Mouse (Mus musculus) bone marrow macrophage, adult 2 months (primary cell): ENCODE measurements around the gene Sptssa. TPM values are rescaled to one million over a fixed set of nuclear protein-coding genes. Genes with fewer than 3 reads are reported as not detected.
"Not testable (repeated sequence)": the region's sequence is repeated elsewhere in the genome, so short reads cannot be mapped to it uniquely, and the experiment has no call there.

Experiments
- H3K27ac ChIP-seq: 2 replicates; pipeline ENCODE4 v1.5.1; 2012; ENCODE audit warnings: low read depth, low read length; ENCODE audit not compliant: insufficient read depth
- H3K4me1 ChIP-seq: 2 replicates; pipeline ENCODE4 v1.6.1; 2012; ENCODE audit warnings: low read length; ENCODE audit not compliant: control insufficient read depth, insufficient read depth
- H3K4me3 ChIP-seq: 2 replicates; pipeline ENCODE4 v1.5.1; 2012; ENCODE audit warnings: mild to moderate bottlenecking, low read length, moderate library complexity; ENCODE audit not compliant: insufficient read depth
- CTCF ChIP-seq: IDR thresholded peaks from 2 replicates; pipeline ENCODE4 v1.5.1; 2012; ENCODE audit warnings: low read depth, mild to moderate bottlenecking, low read length, moderate library complexity
- POLR2A ChIP-seq: IDR thresholded peaks from 2 replicates; pipeline ENCODE4 v1.6.1; 2012; ENCODE audit warnings: mild to moderate bottlenecking, low read depth, low read length, borderline replicate concordance
- polyA plus RNA-seq: library from polyadenylated mRNA; stranded (reverse); fragments of >200 nt; gene quantifications from 2 replicates; pipeline ENCODE4 v1.2.4, GENCODE M21; 2012; ENCODE audit not compliant: missing spikeins, insufficient read depth, insufficient read length

Sptssa gene
- polyA plus RNA-seq, 1 experiment, result 239 TPM

- no peak for TF ChIP-seq POLR2A
- TF ChIP-seq CTCF, result no peak
- H3K4me3 ChIP-seq, result no peak overlapping the region
- no peaks in the 10 kb centered on the region for H3K4me1 ChIP-seq
- no peak overlapping the region for H3K27ac ChIP-seq
These were observed 26.8 kb upstream of the Sptssa start for GRCm38 (mm10) chr12:54683182-54683581.

GRCm38 (mm10) chr12:54676709-54677108 is 20.3 kb upstream of the Sptssa start:
- TF ChIP-seq CTCF, result no peak
- TF ChIP-seq POLR2A, result no peak
- H3K4me3 ChIP-seq, result no peak overlapping the region

GRCm38 (mm10) chr12:54675396-54675795 is 19.0 kb upstream of the Sptssa start:
- Histone ChIP-seq H3K4me1 (no peaks in the 10 kb centered on the region), H3K4me3 (no peak overlapping the region), H3K27ac (no peak overlapping the region)
- TF ChIP-seq POLR2A (no peak), CTCF (no peak)

More at GRCm38 (mm10) chr12:54676709-54677108, 20.3 kb upstream of the Sptssa start:
- no peaks in the 10 kb centered on the region for H3K4me1 ChIP-seq
- no peak overlapping the region for H3K27ac ChIP-seq

GRCm38 (mm10) chr12:54671262-54671661 is 14.9 kb upstream of the Sptssa start:
- Histone ChIP-seq H3K4me3 (no peak overlapping the region), H3K4me1 (no peaks in the 10 kb centered on the region), H3K27ac (no peak overlapping the region)
- no peak for TF ChIP-seq CTCF
- TF ChIP-seq POLR2A, result no peak

GRCm38 (mm10) chr12:54668141-54668540 is 11.8 kb upstream of the Sptssa start:
- no peak overlapping the region for H3K4me3 ChIP-seq
- peaks cover 3% of the 10 kb centered on the region; the same call in 1 of the 2 replicates for H3K4me1 ChIP-seq

GRCm38 (mm10) chr12:54665526-54665925 is 9.2 kb upstream of the Sptssa start:
- no peak overlapping the region for H3K4me3 ChIP-seq
- peaks cover 3% of the 10 kb centered on the region; the same call in 1 of the 2 replicates for H3K4me1 ChIP-seq
- no peak overlapping the region for H3K27ac ChIP-seq
- no peak for TF ChIP-seq POLR2A
- TF ChIP-seq CTCF, result no peak

More at GRCm38 (mm10) chr12:54668141-54668540, 11.8 kb upstream of the Sptssa start:
- TF ChIP-seq CTCF, result no peak
- TF ChIP-seq POLR2A, result no peak
- no peak overlapping the region for H3K27ac ChIP-seq

GRCm38 (mm10) chr12:54661470-54661869 is 5.1 kb upstream of the Sptssa start:
- H3K27ac ChIP-seq, H3K4me3 ChIP-seq: not testable (repeated sequence)
- peaks cover 19% of the 10 kb centered on the region for H3K4me1 ChIP-seq

GRCm38 (mm10) chr12:54659901-54660300 is 3.5 kb upstream of the Sptssa start:
- Histone ChIP-seq H3K4me3 (no peak overlapping the region), H3K4me1 (peaks cover 19% of the 10 kb centered on the region), H3K27ac (no peak overlapping the region)
- no peak for TF ChIP-seq CTCF
- no peak for TF ChIP-seq POLR2A

GRCm38 (mm10) chr12:54658425-54659092 is 2.2 kb upstream of the Sptssa start:
- no peak overlapping the region for H3K27ac ChIP-seq
- peaks cover 26% of the 10 kb centered on the region for H3K4me1 ChIP-seq

GRCm38 (mm10) chr12:54657951-54658350 is 1.6 kb upstream of the Sptssa start:
- Histone ChIP-seq H3K27ac (no peak overlapping the region), H3K4me3 (no peak overlapping the region), H3K4me1 (peaks cover 26% of the 10 kb centered on the region)
- TF ChIP-seq POLR2A, result no peak
- no peak for TF ChIP-seq CTCF

More at GRCm38 (mm10) chr12:54658425-54659092, 2.2 kb upstream of the Sptssa start:
- no peak overlapping the region for H3K4me3 ChIP-seq
- no peak for TF ChIP-seq CTCF
- TF ChIP-seq POLR2A, result no peak
